Mouse (Mus musculus) embryonic facial prominence, embryonic 13.5 days (tissue): ENCODE measurements around the gene Sgce. TPM values are rescaled to one million over a fixed set of nuclear protein-coding genes. Genes with fewer than 3 reads are reported as not detected.
"Not testable (repeated sequence)": the region's sequence is repeated elsewhere in the genome, so short reads cannot be mapped to it uniquely, and the experiment has no call there.

Source experiments
- ATAC-seq: fragments of 200-750 bp; cut with Nextera tagmentation; 2 replicates; pipeline ENCODE4 v1.8.0; 2017; ENCODE audit warnings: low read depth; ENCODE audit not compliant: insufficient number of reproducible peaks, insufficient read depth, low FRiP score, low TSS enrichment
- H3K27ac ChIP-seq: fragments of 300-500 bp; sonication (generic); 2 replicates; pipeline ENCODE4 v1.5.1; 2015; ENCODE audit warnings: moderate library complexity, mild to moderate bottlenecking, inconsistent platforms
- H3K27me3 ChIP-seq: fragments of 300-500 bp; sonication (generic); 2 replicates; pipeline ENCODE4 v1.6.1; 2015; ENCODE audit warnings: mild to moderate bottlenecking, inconsistent platforms
- H3K36me3 ChIP-seq: fragments of 300-500 bp; sonication (generic); 2 replicates; pipeline ENCODE4 v1.6.1; 2015; ENCODE audit warnings: mild to moderate bottlenecking, inconsistent platforms
- H3K4me1 ChIP-seq: fragments of 300-500 bp; sonication (generic); 2 replicates; pipeline ENCODE4 v1.6.1; 2015; ENCODE audit warnings: inconsistent platforms
- H3K4me2 ChIP-seq: fragments of 300-500 bp; sonication (generic); 2 replicates; pipeline ENCODE4 v1.6.1; 2015; ENCODE audit warnings: moderate library complexity, mild to moderate bottlenecking, inconsistent platforms
- H3K4me3 ChIP-seq: fragments of 300-500 bp; sonication (generic); 2 replicates; pipeline ENCODE4 v1.5.1; 2015; ENCODE audit warnings: mild to moderate bottlenecking, inconsistent platforms
- H3K9ac ChIP-seq: fragments of 300-500 bp; sonication (generic); 2 replicates; pipeline ENCODE4 v1.6.1; 2015; ENCODE audit warnings: mild to moderate bottlenecking, inconsistent platforms
- H3K9me3 ChIP-seq: fragments of 300-500 bp; sonication (generic); 2 replicates; pipeline ENCODE4 v1.6.1; 2016; ENCODE audit warnings: inconsistent platforms
- WGBS: fragments of 180-500 bp; shearing (Covaris S2); methylation state at CpG from one replicate; pipeline ENCODE4 v1.1.7; 2015; ENCODE audit warnings: mixed read lengths; 5-methylcytosine and 5-hydroxymethylcytosine counted together
- polyA plus RNA-seq: library from polyadenylated mRNA; unstranded; fragments of >200 nt; fragmentation: Nextera tagmentation; extraction: Ambion mirVana; gene quantifications from 2 replicates; pipeline ENCODE4 v1.2.1, GENCODE M21; 2015

The Sgce gene
- polyA plus RNA-seq, 1 experiment from 2014 or later, result 66.5 TPM

DNA sequence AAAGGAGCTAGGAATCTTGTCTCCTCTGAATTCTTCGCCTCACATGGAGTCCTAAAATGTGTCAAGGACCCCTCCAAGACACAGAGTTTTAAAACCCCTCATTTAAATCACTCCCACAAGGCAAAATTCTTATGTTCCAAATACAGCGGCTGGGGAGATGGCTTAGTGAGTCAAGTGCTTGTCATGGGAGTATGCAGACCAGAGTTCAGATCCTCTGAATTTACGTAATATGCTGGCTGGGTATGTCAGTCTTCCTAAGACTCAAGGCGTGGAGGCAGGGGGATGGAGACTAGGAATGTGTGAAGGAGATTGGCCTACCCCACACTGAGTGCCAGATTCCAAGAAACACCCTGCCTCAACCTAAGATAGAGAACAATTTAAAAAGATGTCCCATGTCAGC is 66.4 kb downstream of the Sgce start:
- Histone ChIP-seq H3K27ac (no peak overlapping the region), H3K4me3 (no peak overlapping the region), H3K9me3 (no peaks in the 10 kb centered on the region), H3K36me3 (peaks cover 6% of the 10 kb centered on the region; the same call in 1 of the 2 replicates), H3K4me2 (no peak overlapping the region), H3K4me1 (0 out of 2 replicates have a peak, but pooled peaks cover 4% of the 10 kb centered on the region), H3K9ac (no peak overlapping the region), H3K27me3 (no peaks in the 10 kb centered on the region)
- no peak for ATAC-seq
- 88% methylated on average over 4 of the region's 4 CpGs for WGBS

DNA sequence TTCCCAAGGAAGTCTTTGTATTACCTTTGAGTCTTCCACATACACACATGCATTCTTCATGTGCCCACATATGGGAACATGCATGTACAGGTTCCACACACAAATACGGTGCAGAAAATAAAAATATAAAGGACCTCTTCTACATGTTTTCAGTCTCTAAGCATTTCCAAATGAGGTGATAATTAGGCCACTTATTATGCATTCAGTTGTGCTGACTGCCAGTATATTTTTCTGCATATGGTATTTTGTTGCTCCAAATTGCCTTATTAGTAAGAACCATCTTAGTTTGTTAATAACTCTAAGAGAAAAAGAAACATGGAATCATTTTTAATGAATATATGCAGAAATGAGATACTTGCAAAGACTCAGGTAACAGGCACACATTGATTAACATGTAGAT is 67.0 kb downstream of the Sgce start:
- H3K27ac ChIP-seq, result no peak overlapping the region
- WGBS, result 82% methylated on average over 1 of the region's 1 CpGs
- no peaks in the 10 kb centered on the region for H3K9me3 ChIP-seq
- H3K4me3 ChIP-seq, result no peak overlapping the region
- no peak for ATAC-seq
- no peak overlapping the region for H3K4me2 ChIP-seq
- no peak overlapping the region for H3K9ac ChIP-seq
- 0 out of 2 replicates have a peak, but pooled peaks cover 4% of the 10 kb centered on the region for H3K4me1 ChIP-seq
- no peaks in the 10 kb centered on the region for H3K27me3 ChIP-seq
- H3K36me3 ChIP-seq, result peaks cover 6% of the 10 kb centered on the region; the same call in 1 of the 2 replicates

- 39% methylated on average over 1 of the region's 1 CpGs for WGBS
- Histone ChIP-seq H3K4me2 (no peak overlapping the region), H3K36me3 (peaks cover 11% of the 10 kb centered on the region; the same call in 1 of the 2 replicates), H3K4me3 (no peak overlapping the region), H3K27ac (no peak overlapping the region), H3K27me3 (no peaks in the 10 kb centered on the region), H3K9ac (no peak overlapping the region), H3K4me1 (0 out of 2 replicates have a peak, but pooled peaks cover 4% of the 10 kb centered on the region), H3K9me3 (no peaks in the 10 kb centered on the region)
- ATAC-seq, result no peak
Observed at GRCm38 (mm10) chr6:4677356-4677761, 69.6 kb downstream of the Sgce start.

DNA sequence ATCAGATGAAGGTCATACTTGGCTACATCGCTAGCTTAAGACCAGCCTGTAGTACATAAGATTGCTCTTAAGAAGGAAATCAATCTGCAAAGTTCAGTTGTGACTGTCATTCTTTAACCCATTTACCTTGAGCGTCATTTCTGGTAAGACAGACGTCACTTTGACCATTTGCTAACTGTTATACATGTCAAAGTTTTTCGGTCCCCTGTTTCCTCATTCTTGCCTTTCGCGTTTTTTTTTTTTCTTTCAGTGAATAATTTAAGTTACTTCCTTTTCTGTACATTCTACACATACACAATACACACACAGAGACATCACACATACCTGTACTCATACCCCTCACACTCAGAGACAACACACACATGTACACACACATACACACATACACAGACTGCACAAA is 81.9 kb downstream of the Sgce start:
- Histone ChIP-seq H3K4me2 (no peak overlapping the region), H3K9me3 (no peaks in the 10 kb centered on the region), H3K9ac (no peak overlapping the region), H3K27me3 (no peaks in the 10 kb centered on the region), H3K27ac (no peak overlapping the region), H3K4me1 (no peaks in the 10 kb centered on the region), H3K4me3 (no peak overlapping the region), H3K36me3 (no peaks in the 10 kb centered on the region)
- WGBS, result 89% methylated on average over 6 of the region's 6 CpGs
- no peak for ATAC-seq

DNA sequence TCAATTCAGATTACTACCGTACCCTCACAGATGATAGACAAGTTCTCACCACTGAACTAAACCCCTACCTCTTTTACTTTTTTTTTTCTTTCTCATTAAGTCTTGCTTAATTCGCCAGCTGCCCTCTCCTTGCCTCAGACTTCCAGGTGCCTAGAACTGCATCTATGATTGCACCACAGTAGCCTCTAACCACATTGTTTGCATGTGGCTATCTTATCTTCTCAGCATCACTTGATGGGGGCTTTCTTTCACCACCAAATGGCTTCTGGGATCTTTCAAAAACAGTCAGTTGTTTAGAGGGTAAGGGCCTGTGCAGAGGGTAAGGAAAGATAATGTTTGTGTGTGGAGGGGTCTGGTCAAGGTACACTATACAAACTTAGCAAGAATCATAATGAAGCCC is 82.7 kb downstream of the Sgce start:
- 72% methylated on average over 2 of the region's 2 CpGs for WGBS
- H3K27me3 ChIP-seq, result no peaks in the 10 kb centered on the region
- no peaks in the 10 kb centered on the region for H3K36me3 ChIP-seq
- no peaks in the 10 kb centered on the region for H3K4me1 ChIP-seq
- no peak overlapping the region for H3K4me3 ChIP-seq
- no peak for ATAC-seq
- no peak overlapping the region for H3K4me2 ChIP-seq
- H3K9me3 ChIP-seq, result no peaks in the 10 kb centered on the region
- H3K9ac ChIP-seq, result no peak overlapping the region
- H3K27ac ChIP-seq, result no peak overlapping the region

GRCm38 (mm10) chr6:4663516-4663915 is 83.5 kb downstream of the Sgce start:
- H3K27ac ChIP-seq, result no peak overlapping the region
- H3K27me3 ChIP-seq, result no peaks in the 10 kb centered on the region
- no peak overlapping the region for H3K9ac ChIP-seq
- no peak overlapping the region for H3K4me3 ChIP-seq
- no peaks in the 10 kb centered on the region for H3K36me3 ChIP-seq
- no peak for ATAC-seq
- no peaks in the 10 kb centered on the region for H3K4me1 ChIP-seq
- H3K9me3 ChIP-seq, result no peaks in the 10 kb centered on the region
- 66% methylated on average over 2 of the region's 2 CpGs for WGBS
- no peak overlapping the region for H3K4me2 ChIP-seq

- H3K4me2 ChIP-seq, result no peak overlapping the region
- H3K36me3 ChIP-seq, result no peaks in the 10 kb centered on the region
- H3K9me3 ChIP-seq, result no peaks in the 10 kb centered on the region
- H3K4me3 ChIP-seq, result no peak overlapping the region
- WGBS, result 82% methylated on average over 13 of the region's 13 CpGs
- H3K9ac ChIP-seq, result no peak overlapping the region
- no peaks in the 10 kb centered on the region for H3K4me1 ChIP-seq
- ATAC-seq, result no peak
- no peaks in the 10 kb centered on the region for H3K27me3 ChIP-seq
- H3K27ac ChIP-seq, result no peak overlapping the region
Observed at GRCm38 (mm10) chr6:4658861-4659260, 88.1 kb downstream of the Sgce start.

GRCm38 (mm10) chr6:4655924-4656323 is 91.1 kb downstream of the Sgce start:
- no peak overlapping the region for H3K27ac ChIP-seq
- H3K27me3 ChIP-seq, result no peaks in the 10 kb centered on the region
- ATAC-seq, result no peak
- H3K36me3 ChIP-seq, result no peaks in the 10 kb centered on the region
- H3K4me1 ChIP-seq, result no peaks in the 10 kb centered on the region
- no peak overlapping the region for H3K9ac ChIP-seq
- no peak overlapping the region for H3K4me3 ChIP-seq
- 85% methylated on average over 4 of the region's 4 CpGs for WGBS
- H3K4me2 ChIP-seq, result no peak overlapping the region
- H3K9me3 ChIP-seq, result no peaks in the 10 kb centered on the region

DNA sequence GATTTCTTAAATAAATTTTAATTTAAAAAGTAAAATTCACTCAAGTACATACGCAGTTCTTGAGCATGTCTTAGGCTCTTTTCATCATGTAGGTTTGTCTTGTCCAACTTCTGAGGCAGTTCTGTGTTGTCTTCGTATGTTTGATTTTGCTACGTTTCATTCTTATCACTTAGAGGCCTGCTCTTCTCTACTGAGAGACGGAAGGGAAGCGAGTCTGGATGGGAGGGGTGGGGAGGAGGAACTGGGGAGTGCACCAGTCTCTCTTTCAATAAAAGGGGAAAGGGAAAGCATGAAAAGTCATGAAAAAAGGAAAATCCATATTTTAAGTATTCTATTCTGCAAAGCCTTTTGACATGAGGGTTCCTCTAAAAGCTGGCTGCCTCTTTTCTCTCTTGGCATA is 91.5 kb downstream of the Sgce start:
- Histone ChIP-seq H3K27me3 (no peaks in the 10 kb centered on the region), H3K36me3 (no peaks in the 10 kb centered on the region), H3K4me1 (no peaks in the 10 kb centered on the region), H3K4me3 (no peak overlapping the region), H3K9ac (no peak overlapping the region), H3K27ac (no peak overlapping the region), H3K9me3 (no peaks in the 10 kb centered on the region), H3K4me2 (no peak overlapping the region)
- WGBS, result 70% methylated on average over 5 of the region's 5 CpGs
- ATAC-seq, result no peak

GRCm38 (mm10) chr6:4653741-4654140 is 93.3 kb downstream of the Sgce start:
- H3K9ac ChIP-seq, H3K4me3 ChIP-seq, H3K27me3 ChIP-seq, H3K36me3 ChIP-seq, H3K9me3 ChIP-seq, ATAC-seq, H3K4me1 ChIP-seq, H3K4me2 ChIP-seq, H3K27ac ChIP-seq: not testable (repeated sequence)
- 96% methylated on average over 12 of the region's 12 CpGs for WGBS

GRCm38 (mm10) chr6:4652596-4653134 is 94.3 kb downstream of the Sgce start:
- Histone ChIP-seq H3K4me1 (no peaks in the 10 kb centered on the region), H3K27me3 (no peaks in the 10 kb centered on the region), H3K4me3 (no peak overlapping the region), H3K36me3 (no peaks in the 10 kb centered on the region), H3K4me2 (no peak overlapping the region), H3K9ac (no peak overlapping the region), H3K9me3 (no peaks in the 10 kb centered on the region), H3K27ac (no peak overlapping the region)
- 80% methylated on average over 8 of the region's 8 CpGs for WGBS
- no peak for ATAC-seq

DNA sequence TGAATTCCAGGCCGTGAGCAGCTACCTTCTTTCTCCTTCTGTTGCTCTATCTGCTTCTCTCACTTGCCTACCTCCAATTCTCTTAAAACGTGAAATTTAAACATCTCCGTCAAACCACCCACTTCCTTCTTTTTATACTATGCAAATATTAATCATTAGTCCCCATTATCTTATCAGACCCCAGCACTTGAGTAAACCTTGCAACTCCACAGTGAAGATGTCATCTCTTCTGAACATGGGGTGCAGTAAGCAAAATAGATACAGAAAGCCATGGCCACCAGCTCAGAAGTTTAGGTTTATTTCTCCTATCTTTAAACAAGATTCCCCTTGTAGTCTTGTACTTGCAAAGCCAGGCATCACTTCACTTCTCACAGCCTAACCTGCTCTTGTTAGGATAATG is 99.7 kb downstream of the Sgce start:
- Histone ChIP-seq H3K4me2 (no peak overlapping the region), H3K4me1 (no peaks in the 10 kb centered on the region), H3K27me3 (no peaks in the 10 kb centered on the region), H3K9me3 (no peaks in the 10 kb centered on the region), H3K4me3 (no peak overlapping the region), H3K9ac (no peak overlapping the region), H3K27ac (no peak overlapping the region), H3K36me3 (peaks cover 2% of the 10 kb centered on the region)
- 86% methylated on average over 3 of the region's 3 CpGs for WGBS
- ATAC-seq, result no peak
